Comparison of ENCODE assay signal across 23 mouse cellular contexts in the genomic region with DNA sequence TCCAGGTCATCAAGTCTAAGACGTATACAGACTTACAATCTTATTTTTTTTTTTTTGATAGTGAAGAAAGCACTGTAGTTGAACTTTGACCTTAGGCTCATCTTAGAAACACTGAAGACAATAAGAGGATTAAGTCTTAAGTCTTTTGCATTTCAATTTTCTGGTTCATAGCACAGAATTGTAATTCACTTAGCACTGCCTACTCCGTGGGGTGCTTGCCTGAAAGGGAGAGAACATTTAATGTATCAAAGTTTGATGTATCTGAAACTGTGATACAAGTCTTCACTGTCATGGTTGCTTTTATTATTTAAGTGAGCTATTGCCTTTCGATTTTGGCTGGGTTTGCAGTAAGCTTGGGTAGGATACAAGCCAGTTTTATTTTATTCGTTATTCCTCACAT.
DNase-seq lines count a peak whose midpoint lies in the region; ATAC-seq and TF ChIP-seq lines count a peak whose summit lies in the region.
"Had no signal": no experiment of that assay in that cellular context is flagged by ENCODE, and none has a peak within 500 bp of the region (broad histone marks: within the 10 kb centered on the region; RNA-seq: fewer than 3 reads in every experiment).

No protein-coding gene starts in this region.

- ATAC-seq in midbrain, embryonic 11.5 days (ENCODE audit: low FRiP score) = 0 out of 2 replicates have a peak, but pooled peaks have one; percentile 11
- ATAC-seq: activated CD4-positive, CD25-positive, alpha-beta regulatory T cell, adult 4 months; CD4-positive, CD25-positive, alpha-beta regulatory T cell, adult 4 months; Patski had no signal

- no peak overlapping the region for H3K9ac ChIP-seq in midbrain, embryonic 11.5 days (ENCODE audit: low read length)

- peak; percentile 8 for DNase-seq in heart, adult 11 months
- no peak for DNase-seq in heart, embryonic 10.5 days (ENCODE audit: low spot score)
- no peak for DNase-seq in layer of hippocampus, adult 2 months (ENCODE audit: low spot score in 2 of 2)
- DNase-seq in layer of hippocampus, adult 8-10 months (ENCODE audit: low spot score in 2 of 2) = no peak
- peak; percentile 81 for DNase-seq in midbrain, embryonic 11.5 days (ENCODE audit: low spot score, missing footprints)
- no peak for DNase-seq in midbrain, embryonic 10.5 days (ENCODE audit: low spot score)
- peak; percentile 50 for DNase-seq in R1 (ENCODE audit: low read depth, low spot score)
- no peak for DNase-seq in limb, embryonic 10.5 days (ENCODE audit: low spot score)
- DNase-seq: adrenal gland, adult 2 months; adrenal gland, adult 8-10 months; adrenal gland, postnatal 10 days; adrenal gland, postnatal 14 days; adrenal gland, postnatal 25 days; adrenal gland, postnatal 36 days; B cell, adult 2 months; cerebellum, adult 11 months; cerebellum, adult 11-12 months; cerebellum, adult 18-20 months had no signal

- H3K4me2 ChIP-seq in midbrain, embryonic 11.5 days = no peak overlapping the region

- H3K27me3 ChIP-seq in heart, embryonic 10.5 days (ENCODE audit: insufficient read depth, poor library complexity, severe bottlenecking) = no peaks in the 10 kb centered on the region
- no peaks in the 10 kb centered on the region for H3K27me3 ChIP-seq in midbrain, embryonic 11.5 days (ENCODE audit: control insufficient read depth, insufficient read depth, low read length)
- no peaks in the 10 kb centered on the region for H3K27me3 ChIP-seq in midbrain, embryonic 10.5 days (ENCODE audit: low read depth, poor library complexity, severe bottlenecking)
- H3K27me3 ChIP-seq in limb, embryonic 10.5 days (ENCODE audit: low read depth, poor library complexity, severe bottlenecking) = no peaks in the 10 kb centered on the region
- H3K27me3 ChIP-seq: CH12.LX, Patski had no signal

- TF ChIP-seq CTCF in layer of hippocampus, adult 2 months (conservative IDR thresholded peaks at IDR 0.05) = no peak

- H3K4me1 ChIP-seq in heart, embryonic 10.5 days = no peaks in the 10 kb centered on the region
- H3K4me1 ChIP-seq in midbrain, embryonic 11.5 days (ENCODE audit: control insufficient read depth, insufficient read depth, low read length) = no peaks in the 10 kb centered on the region
- peaks cover 10% of the 10 kb centered on the region for H3K4me1 ChIP-seq in midbrain, embryonic 10.5 days
- no peaks in the 10 kb centered on the region for H3K4me1 ChIP-seq in limb, embryonic 10.5 days

- H3K36me3 ChIP-seq in heart, embryonic 10.5 days = no peaks in the 10 kb centered on the region
- no peaks in the 10 kb centered on the region for H3K36me3 ChIP-seq in midbrain, embryonic 11.5 days (ENCODE audit: control insufficient read depth, insufficient read depth, low read length)
- no peaks in the 10 kb centered on the region for H3K36me3 ChIP-seq in midbrain, embryonic 10.5 days
- H3K36me3 ChIP-seq in limb, embryonic 10.5 days = no peaks in the 10 kb centered on the region
- H3K36me3 ChIP-seq: G1E had no signal

- WGBS in heart, embryonic 10.5 days = 68% methylated on average over 4 of the region's 4 CpGs
- 36% methylated on average over 4 of the region's 4 CpGs for WGBS in midbrain, embryonic 11.5 days
- WGBS in midbrain, embryonic 10.5 days = 45% methylated on average over 4 of the region's 4 CpGs
- 84% methylated on average over 4 of the region's 4 CpGs for WGBS in limb, embryonic 10.5 days

- H3K4me3 ChIP-seq in heart, embryonic 10.5 days = no peak overlapping the region
- no peak overlapping the region for H3K4me3 ChIP-seq in layer of hippocampus, adult 2 months
- H3K4me3 ChIP-seq in midbrain, embryonic 11.5 days (ENCODE audit: low read depth, low read length) = no peak overlapping the region
- no peak overlapping the region for H3K4me3 ChIP-seq in midbrain, embryonic 10.5 days
- no peak overlapping the region for H3K4me3 ChIP-seq in limb, embryonic 10.5 days

- H3K9me3 ChIP-seq in heart, embryonic 10.5 days = no peaks in the 10 kb centered on the region
- no peaks in the 10 kb centered on the region for H3K9me3 ChIP-seq in midbrain, embryonic 11.5 days (ENCODE audit: control insufficient read depth, low read length)
- no peaks in the 10 kb centered on the region for H3K9me3 ChIP-seq in midbrain, embryonic 10.5 days (replicated peaks)
- H3K9me3 ChIP-seq in limb, embryonic 10.5 days (replicated peaks) = no peaks in the 10 kb centered on the region

- no peak overlapping the region for H3K27ac ChIP-seq in heart, embryonic 10.5 days
- H3K27ac ChIP-seq in layer of hippocampus, adult 2 months = peak overlapping the region; percentile 18; the same call in 1 of the 2 replicates
- no peak overlapping the region for H3K27ac ChIP-seq in midbrain, embryonic 11.5 days (ENCODE audit: low read depth, low read length)
- no peak overlapping the region for H3K27ac ChIP-seq in midbrain, embryonic 10.5 days (replicated peaks)
- no peak overlapping the region for H3K27ac ChIP-seq in limb, embryonic 10.5 days

Comparison
In these comparisons a context has a peak if more than half of its experiments do, and no peak if none do; other contexts are left out.
1. DNase-seq: peak in heart, adult 11 months (single experiment), midbrain, embryonic 11.5 days (single experiment) and R1 (single experiment); none in heart, embryonic 10.5 days (single experiment), layer of hippocampus, adult 2 months (0 of 2), layer of hippocampus, adult 8-10 months (0 of 2), midbrain, embryonic 10.5 days (single experiment) and limb, embryonic 10.5 days (single experiment).